Mouse (Mus musculus): ENCODE data around the gene Ppil3.

Gene Ppil3

GRCm38 (mm10) chr1:58408141-58408540 lies 37.1 kb downstream of the Ppil3 start:
- DNase-seq, result no peak

DNA sequence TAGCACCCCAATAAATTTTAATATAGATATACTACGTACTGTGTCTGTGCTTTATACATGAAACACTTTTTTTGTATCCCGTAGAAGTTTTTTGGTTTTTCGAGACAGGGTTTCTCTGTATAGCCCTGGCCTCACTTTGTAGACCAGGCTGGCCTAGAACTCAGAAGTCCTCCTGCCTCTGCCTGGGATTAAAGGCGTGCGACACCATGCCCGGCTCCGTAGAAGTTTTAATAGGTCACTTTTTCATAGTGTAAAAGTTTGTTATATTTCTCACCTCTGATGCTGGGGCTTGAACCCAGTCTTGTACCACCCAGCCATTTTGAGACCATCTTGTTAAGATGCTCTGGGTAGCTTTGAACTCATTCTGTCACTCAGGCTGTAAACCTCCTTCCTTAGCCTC lies 38.0 kb downstream of the Ppil3 start:
- DNase-seq, result no peak

DNA sequence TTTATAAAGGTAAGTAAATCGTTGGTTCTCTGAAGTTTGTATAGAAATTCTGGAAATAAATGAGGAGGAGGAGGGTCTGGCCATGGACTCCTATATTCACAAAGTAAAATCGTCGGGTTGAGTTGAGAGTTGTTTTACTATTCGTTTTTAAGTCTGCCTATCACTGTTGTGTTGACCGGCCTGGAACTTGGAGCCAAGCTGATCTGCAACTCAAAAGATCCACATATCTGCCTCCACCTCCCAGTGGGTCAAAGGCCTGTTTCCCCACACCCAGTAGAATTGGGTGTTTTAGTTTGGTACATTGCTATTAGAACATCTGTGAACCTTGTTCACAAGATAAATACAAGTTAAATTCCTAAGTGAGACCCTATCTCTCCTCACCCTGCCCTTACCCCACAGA lies 41.5 kb downstream of the Ppil3 start:
- no peak for DNase-seq

GRCm38 (mm10) chr1:58401396-58401795 lies 43.9 kb downstream of the Ppil3 start:
- no peak for DNase-seq

GRCm38 (mm10) chr1:58397731-58398130 lies 47.6 kb downstream of the Ppil3 start:
- no peak for DNase-seq

DNA sequence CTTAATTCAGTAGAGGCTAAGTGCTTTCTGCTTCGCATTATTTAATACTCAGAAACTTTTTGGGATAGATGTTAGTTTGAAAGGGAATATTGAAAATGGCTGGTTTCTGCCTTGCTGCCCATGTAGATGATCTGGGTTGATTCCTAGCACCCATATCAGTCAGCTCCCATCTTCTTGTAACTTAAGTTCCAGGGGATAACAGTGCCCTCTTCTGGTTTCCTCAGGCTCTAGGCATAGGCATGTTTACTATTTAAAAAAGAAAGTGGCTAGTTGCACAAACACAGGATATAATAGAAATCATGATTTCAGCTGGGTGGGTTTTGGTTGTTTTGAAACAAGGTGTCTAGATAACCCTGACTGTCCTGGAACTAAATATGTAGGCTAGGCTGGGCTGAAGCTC lies 49.1 kb downstream of the Ppil3 start:
- DNase-seq, result no peak

GRCm38 (mm10) chr1:58395341-58395740 lies 49.9 kb downstream of the Ppil3 start:
- DNase-seq, result no peak

DNA sequence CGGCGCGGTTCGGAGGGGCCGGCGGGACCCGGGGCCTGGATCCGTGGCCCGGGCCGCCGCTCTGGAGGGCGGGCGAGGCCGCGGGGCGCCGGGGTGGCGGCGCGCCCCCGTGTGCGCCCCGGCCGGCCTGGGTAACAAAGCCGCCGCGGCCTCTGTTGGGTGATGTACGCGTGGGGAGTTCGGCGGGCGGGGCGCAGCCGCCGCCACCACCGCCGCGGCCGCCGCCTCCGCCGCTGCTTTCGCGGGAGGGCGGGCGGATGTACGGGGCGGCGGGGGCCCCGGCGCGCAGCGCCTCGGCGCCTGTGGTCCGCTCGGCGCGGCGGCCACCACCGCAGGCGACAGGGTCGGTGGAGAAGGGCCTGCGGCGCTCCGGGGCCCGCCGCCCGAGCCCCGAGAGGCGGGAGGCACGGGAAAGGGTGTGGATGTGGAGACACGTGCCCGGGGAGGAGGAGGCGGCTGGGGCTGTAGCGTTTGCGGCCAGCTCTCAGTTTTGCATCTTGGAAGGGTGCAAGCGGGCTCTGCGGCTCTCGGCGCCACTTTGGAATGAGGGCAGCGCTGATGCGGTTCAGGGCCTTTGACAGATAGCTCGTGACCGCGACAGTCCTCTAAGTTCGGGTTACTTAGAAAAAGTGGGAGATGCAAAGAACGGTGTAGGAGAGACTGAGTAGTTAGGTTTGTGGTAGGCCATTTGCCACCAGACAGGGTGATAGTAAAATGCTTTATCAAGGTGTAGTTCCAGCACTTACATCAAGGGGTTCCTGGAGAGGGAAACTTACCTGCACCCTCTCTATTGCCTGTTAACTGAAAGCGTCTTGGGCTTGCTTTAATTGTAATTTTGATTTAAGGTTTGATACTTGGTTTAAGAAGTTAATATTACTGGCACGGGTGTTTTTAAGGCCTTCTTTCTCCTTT lies 51.7 kb downstream of the Ppil3 start:
- DNase-seq, result peak; percentile 32

DNA sequence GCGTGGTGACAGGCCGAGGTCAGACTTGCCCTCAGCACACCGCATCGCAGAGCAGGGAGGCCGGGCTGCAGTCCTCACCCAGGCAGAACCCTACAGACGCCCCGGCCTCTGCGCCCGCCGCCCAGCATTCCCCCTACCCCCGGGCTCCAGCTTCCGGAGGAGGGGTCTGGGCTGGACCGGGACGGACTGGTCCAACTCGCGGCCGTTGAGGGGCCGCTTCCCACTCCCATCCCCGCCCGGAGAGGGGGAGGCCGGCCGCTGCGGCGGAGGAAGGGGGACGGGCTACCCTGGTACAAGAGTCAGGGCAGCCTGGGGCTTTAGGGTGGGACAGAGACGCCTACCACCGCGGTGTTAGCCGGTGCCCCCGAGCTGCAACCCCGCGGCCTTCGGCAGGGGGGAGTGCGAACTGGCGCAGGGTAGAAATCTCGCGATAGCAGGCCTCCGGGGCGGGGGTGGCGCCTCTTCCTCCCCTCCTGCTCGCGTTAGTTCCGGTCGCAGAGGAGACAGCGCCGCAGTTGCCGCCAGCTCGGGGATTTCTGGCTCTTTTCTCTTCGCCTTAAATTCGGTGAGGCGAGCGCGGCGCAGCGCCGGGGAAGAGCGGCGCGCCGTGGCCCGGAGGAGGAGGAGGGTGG lies 52.5 kb downstream of the Ppil3 start, which contains the start of gene Bzw1:
Bzw1 (plus strand) TSS at position 247 of the 632 bp plus-strand sequence.
- peak; percentile 92 for DNase-seq

DNA sequence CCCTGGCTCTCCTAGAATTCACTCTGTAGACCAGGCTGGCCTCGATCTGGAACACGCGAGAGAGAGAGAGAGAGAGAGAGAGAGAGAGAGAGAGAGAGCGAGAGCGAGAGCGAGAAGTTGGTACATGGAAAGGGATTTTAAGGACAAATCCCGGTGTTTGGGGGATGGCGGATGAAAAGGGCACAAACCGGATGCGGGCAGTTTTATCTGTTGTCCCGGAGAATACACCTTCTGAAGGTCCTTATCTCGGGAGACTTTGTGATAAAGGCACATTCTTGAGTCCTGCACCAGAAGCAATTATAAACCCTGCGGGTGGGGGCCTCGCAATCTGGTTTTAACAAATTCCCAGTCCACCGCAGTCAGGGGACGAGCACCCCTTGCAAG lies 53.0 kb downstream of the Ppil3 start:
- no peak for DNase-seq

- no peak for DNase-seq
Observed at GRCm38 (mm10) chr1:58391421-58392267, 53.6 kb downstream of the Ppil3 start.

DNA sequence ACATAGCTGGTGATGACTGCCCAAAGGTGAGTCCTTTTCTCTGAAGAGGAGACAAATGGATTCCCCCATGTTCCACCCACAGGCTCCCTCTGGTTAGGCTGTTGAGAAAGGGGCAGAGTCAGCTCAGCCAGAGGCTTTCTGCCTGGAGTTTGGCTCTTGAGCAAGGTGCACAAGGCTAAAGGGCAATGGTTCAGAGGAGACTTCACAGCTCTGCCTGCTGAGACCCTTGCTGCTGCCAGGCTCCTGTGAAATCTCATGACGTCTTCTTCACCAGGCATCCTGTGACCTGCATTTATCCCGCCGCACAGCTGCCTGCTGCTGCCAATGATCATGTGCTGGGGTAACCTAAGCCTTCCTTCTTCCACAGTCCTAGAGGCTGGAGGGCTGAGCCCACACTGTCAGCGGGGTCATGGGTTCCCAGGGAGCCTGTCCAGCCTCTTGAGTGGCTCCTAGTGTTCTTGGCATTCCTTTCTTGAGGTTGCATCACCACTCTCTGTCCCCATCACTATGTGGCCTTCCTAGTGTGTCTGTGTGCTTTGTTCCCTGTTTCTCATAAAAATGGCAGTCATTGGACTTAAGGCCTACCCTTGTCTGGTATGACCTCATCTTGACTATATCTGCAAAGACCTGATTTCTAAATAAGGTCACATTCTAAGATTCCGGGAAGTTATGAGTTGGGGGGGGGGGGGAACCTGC lies 62.6 kb downstream of the Ppil3 start:
- DNase-seq, result no peak

Measured in right cerebral cortex, postnatal 4 days (tissue).